Mouse (Mus musculus) cerebellum, postnatal 4 days (tissue): ENCODE measurements around the gene Gm28998.
"Not testable (repeated sequence)": the region's sequence is repeated elsewhere in the genome, so short reads cannot be mapped to it uniquely, and the experiment has no call there.

Experiments used
- DNase-seq, 2 experiments: peaks; one replicate each; pipeline ENCODE4 v3.0.0; 2022; ENCODE audit warnings: low spot score in 2 of 2, mixed read lengths in 1 of 2

Gene Gm28998

GRCm38 (mm10) chrY:7253487-7253886, at the start of gene Gm28998:
Gm28998 (plus strand) TSS chrY:7253787.
- DNase-seq, result not testable (repeated sequence)
